Mouse (Mus musculus) brain, embryonic 14.5 days (tissue): ENCODE measurements around the gene Gys1. TPM values are rescaled to one million over a fixed set of nuclear protein-coding genes. Genes with fewer than 3 reads are reported as not detected.

Source experiments
- DNase-seq: peaks from one replicate; pipeline ENCODE4 v3.0.0-alpha.2; 2011; ENCODE audit warnings: low read depth
- CTCF ChIP-seq: fragments of 200-500 bp; IDR thresholded peaks from 2 replicates; pipeline ENCODE4 v1.5.1; 2012; ENCODE audit warnings: inconsistent platforms, mild to moderate bottlenecking, moderate library complexity, borderline replicate concordance; ENCODE audit not compliant: insufficient read depth, insufficient read length; ENCODE audit errors: extremely low read depth
- POLR2A ChIP-seq: fragments of 200-500 bp; IDR thresholded peaks from 2 replicates; pipeline ENCODE4 v1.6.1; 2012; ENCODE audit warnings: mild to moderate bottlenecking, inconsistent platforms, borderline replicate concordance; ENCODE audit not compliant: poor library complexity, insufficient read depth, insufficient read length, severe bottlenecking; ENCODE audit errors: extremely low read depth
- polyA plus RNA-seq: library from polyadenylated mRNA; depleted of rRNA; stranded (reverse); fragments of >200 nt; gene quantifications from 2 replicates; pipeline ENCODE4 v1.2.3, GENCODE M21; 2012

The Gys1 gene
- polyA plus RNA-seq, 1 experiment: 26.7 TPM

- peak; percentile 37 for DNase-seq
- no peak for TF ChIP-seq POLR2A
- peak; percentile 38; the same call in 1 of the 2 replicates for TF ChIP-seq CTCF
Observed at GRCm38 (mm10) chr7:45447325-45447990, 12.8 kb downstream of the Gys1 start.

- TF ChIP-seq CTCF (no peak), POLR2A (no peak)
- DNase-seq: no peak
Observed at GRCm38 (mm10) chr7:45449974-45450373, 15.3 kb downstream of the Gys1 start.

GRCm38 (mm10) chr7:45451344-45451982 is 16.8 kb downstream of the Gys1 start:
- TF ChIP-seq POLR2A (no peak), CTCF (peak; percentile 87)
- peak; percentile 81 for DNase-seq

- TF ChIP-seq CTCF (no peak), POLR2A (no peak)
- no peak for DNase-seq
Observed at GRCm38 (mm10) chr7:45454971-45455370, 20.3 kb downstream of the Gys1 start.

GRCm38 (mm10) chr7:45455932-45456696 is 21.5 kb downstream of the Gys1 start:
- no peak for TF ChIP-seq POLR2A
- no peak for TF ChIP-seq CTCF
- no peak for DNase-seq

GRCm38 (mm10) chr7:45456721-45457203 is 22.1 kb downstream of the Gys1 start:
- TF ChIP-seq CTCF (no peak), POLR2A (no peak)
- no peak for DNase-seq

DNA sequence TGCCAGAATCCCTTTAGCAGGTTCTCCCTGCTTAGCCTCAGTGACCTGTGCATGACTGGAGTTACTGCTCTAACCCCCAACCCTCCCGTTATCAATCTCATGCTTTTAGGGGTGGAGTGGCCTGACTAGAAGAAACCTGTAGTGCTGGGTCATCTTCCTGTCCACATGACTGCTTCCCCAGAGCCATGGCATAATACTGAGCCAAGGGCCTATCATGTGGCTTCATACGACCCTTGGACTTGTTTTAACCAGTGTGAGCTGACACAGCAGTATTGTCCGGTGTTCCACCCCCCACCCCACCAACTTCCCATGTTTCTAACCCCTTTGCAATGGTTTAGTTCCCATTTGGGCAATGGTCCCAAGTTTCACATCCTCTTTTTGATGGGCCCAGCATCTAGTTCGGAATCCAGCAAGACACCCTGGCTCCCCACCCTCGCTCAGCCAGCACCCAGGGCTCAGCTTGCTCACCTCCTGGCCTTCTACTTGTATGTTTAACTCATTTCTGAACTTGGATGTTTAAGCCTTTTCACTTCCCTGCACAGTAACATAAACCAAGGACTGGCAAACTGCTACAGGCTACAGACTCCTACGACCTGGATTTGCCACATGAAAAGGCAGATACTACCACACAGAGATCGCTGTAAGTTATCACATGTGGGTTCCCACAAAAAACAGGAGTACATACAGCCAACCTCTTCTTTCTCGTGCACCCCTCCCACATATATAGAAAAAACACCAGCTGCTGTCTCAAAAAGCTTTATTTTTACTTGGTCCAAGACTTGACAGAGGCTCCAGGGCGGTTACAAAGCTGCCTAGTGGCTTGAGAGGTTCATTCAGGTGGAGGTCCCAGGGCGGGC is 22.8 kb downstream of the Gys1 start:
- TF ChIP-seq CTCF (no peak), POLR2A (no peak)

GRCm38 (mm10) chr7:45458748-45459563 is 24.3 kb downstream of the Gys1 start:
- no peak; the same call in 1 of the 2 replicates for TF ChIP-seq POLR2A
- no peak for TF ChIP-seq CTCF
- DNase-seq: peak; percentile 91

More for the DNA sequence above, 22.8 kb downstream of the Gys1 start:
- DNase-seq: no peak

DNA sequence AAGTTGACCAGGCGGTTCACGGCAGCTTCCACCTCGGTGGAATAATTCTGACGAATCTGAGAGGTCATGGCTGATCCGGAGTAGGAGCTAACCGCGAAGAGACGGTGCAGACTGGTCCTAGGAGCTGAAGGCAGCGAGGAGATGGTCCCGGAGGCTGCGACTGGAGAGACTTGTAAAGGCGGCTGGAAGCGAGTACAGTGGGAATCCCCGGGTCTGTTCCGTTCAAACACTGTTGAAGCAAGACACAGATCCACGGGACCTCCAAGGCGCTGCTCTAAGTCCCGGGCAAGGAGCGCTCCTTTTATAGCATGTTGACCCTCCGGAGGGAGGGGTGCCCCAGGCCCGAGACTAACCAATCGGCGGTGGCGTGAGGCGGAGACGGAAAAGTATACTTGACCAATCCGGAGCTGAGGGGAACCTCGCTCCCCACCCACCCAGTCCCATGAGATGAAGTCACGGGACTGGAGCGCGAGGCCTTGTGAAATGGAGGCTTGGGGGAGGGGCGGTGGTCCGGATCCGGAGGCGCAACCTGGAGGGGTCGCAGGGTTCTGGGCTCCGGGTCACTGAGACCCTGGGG is 25.0 kb downstream of the Gys1 start, which contains the start of gene Ftl1:
TSS of gene Ftl1 (minus strand) at position 321 of the 577 bp plus-strand sequence.
- peak; percentile 75; the same call in 1 of the 2 replicates for TF ChIP-seq POLR2A
- peak; percentile 100 for DNase-seq
